Mouse (Mus musculus): ENCODE measurements at regions not wholly inside any gene's neighbourhood (a gene's known extent, or its start where the extent isn't known, plus 50 kb on each side); places are given as distances from the start of the nearest gene placed in this dataset.

DNA sequence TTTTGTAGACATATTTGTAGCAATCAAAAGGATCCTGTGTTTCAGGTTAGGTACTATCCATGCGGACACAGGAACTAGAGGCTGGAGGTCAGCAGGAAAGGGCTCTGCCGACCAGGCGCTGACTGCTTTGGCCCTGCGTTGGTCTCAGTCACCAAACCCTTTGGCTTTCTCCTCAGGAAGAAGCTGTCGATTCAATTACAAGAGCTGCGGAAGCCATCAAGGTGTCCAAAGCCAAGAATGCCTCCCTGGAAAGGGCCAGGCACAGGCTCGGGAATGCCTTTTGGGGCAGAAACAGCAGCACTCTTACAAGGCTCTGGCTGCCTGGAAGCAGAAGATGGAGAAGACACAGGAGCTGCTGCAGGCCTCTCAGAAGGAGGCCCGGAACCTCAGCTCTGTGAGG is 205.2 kb upstream of the Ift57 start:
- TF ChIP-seq CTCF (conservative IDR thresholded peaks at IDR 0.05; ENCODE audit: insufficient read depth, insufficient read length, low read depth, low read length) (no peak), POLR2A (IDR thresholded peaks at IDR 0.05; ENCODE audit: low read depth, low read length) (no peak)

Measured in kidney, adult 2 months (tissue).